Comparison of ENCODE assay signal across 8 mouse cellular contexts in genomic region chr12:112328809-112329575, GRCm38 (mm10).
DNase-seq lines count a peak whose midpoint lies in the region; ATAC-seq and TF ChIP-seq lines count a peak whose summit lies in the region.

No protein-coding gene starts in this region.

- dilution Hi-C loops in CH12.LX (cut with MboI; ENCODE audit: extremely low pct_ligation_motif_present, extremely low pct_unique_long_range_greater_than_20kb, low sequenced_read_pairs), result no loop called here

- TF ChIP-seq RAD21 in CH12.LX (IDR thresholded peaks at IDR 0.05; ENCODE audit: low read depth, low read length), result no peak

- H3K79me2 ChIP-seq in CH12.LX (replicated peaks; ENCODE audit: control insufficient read depth, extremely low read depth, insufficient read depth, poor library complexity, severe bottlenecking), result no peaks in the 10 kb centered on the region

- TF ChIP-seq POLR2A in CH12.LX (IDR thresholded peaks at IDR 0.05; ENCODE audit: low read depth, low read length), result no peak

- peaks cover 81% of the 10 kb centered on the region for H3K27me3 ChIP-seq in CH12.LX (replicated peaks)
- peaks cover 10% of the 10 kb centered on the region; the same call in 1 of the 2 replicates for H3K27me3 ChIP-seq in forebrain, embryonic 12.5 days

- H3K27ac ChIP-seq in CH12.LX (ENCODE audit: insufficient read depth, low read depth), result no peak overlapping the region
- peak overlapping the region; percentile 95 for H3K27ac ChIP-seq in forebrain, embryonic 12.5 days

- DNase-seq in heart, adult 11 months, result peak; percentile 96
- no peak for DNase-seq in heart, postnatal 10 days
- DNase-seq in CH12.LX (ENCODE audit: extremely low read depth), result no peak
- DNase-seq in mesoderm, embryonic 11.5 days (ENCODE audit: low read depth, low spot score), result peak; percentile 64
- no peak for DNase-seq in frontal cortex, postnatal 10 days (ENCODE audit: low spot score in 2 of 2)
- no peak for DNase-seq in gastrocnemius, postnatal 36 days
- DNase-seq in spleen, postnatal 4 days (ENCODE audit: low spot score in 2 of 2), result no peak

- in situ Hi-C loops in CH12.LX (cut with MboI; ENCODE audit: low pct_ligation_motif_present, low pct_unique_long_range_greater_than_20kb, low sequenced_read_pairs), result no loop called here

- H3K9me3 ChIP-seq in CH12.LX (replicated peaks; ENCODE audit: low read length), result peaks cover 2% of the 10 kb centered on the region
- H3K9me3 ChIP-seq in forebrain, embryonic 12.5 days, result no peaks in the 10 kb centered on the region

- H3K4me1 ChIP-seq in CH12.LX (ENCODE audit: control insufficient read depth in 1 of 2, insufficient read depth in 2 of 2), result no peaks in the 10 kb centered on the region
- peaks cover 69% of the 10 kb centered on the region for H3K4me1 ChIP-seq in forebrain, embryonic 12.5 days

- no peaks in the 10 kb centered on the region for H3K36me3 ChIP-seq in CH12.LX (replicated peaks in 1 of 2; ENCODE audit: control insufficient read depth in 1 of 2, insufficient read depth in 1 of 2, low read length in 1 of 2)
- no peaks in the 10 kb centered on the region for H3K36me3 ChIP-seq in forebrain, embryonic 12.5 days (replicated peaks)

- no peak for TF ChIP-seq EP300 in CH12.LX (IDR thresholded peaks at IDR 0.05; ENCODE audit: low read length)

- no peak for TF ChIP-seq CTCF in CH12.LX (conservative IDR thresholded peaks at IDR 0.05 in 1 of 2, IDR thresholded peaks at IDR 0.05 in 1 of 2; ENCODE audit: low read depth in 2 of 2, low read length in 2 of 2)

- no peak overlapping the region for H3K4me3 ChIP-seq in CH12.LX (replicated peaks in 1 of 3; ENCODE audit: low read depth in 2 of 3, low read length in 2 of 3, poor library complexity in 1 of 3)
- H3K4me3 ChIP-seq in forebrain, embryonic 12.5 days (replicated peaks), result no peak overlapping the region

- H3K4me2 ChIP-seq in CH12.LX (ENCODE audit: insufficient read depth, low read depth, poor library complexity, severe bottlenecking), result no peak overlapping the region
- peak overlapping the region; percentile 39 for H3K4me2 ChIP-seq in forebrain, embryonic 12.5 days

- intact Hi-C loops in heart, postnatal 10 days (cut with DNase I), result no loop called here
- intact Hi-C loops in gastrocnemius, postnatal 36 days (cut with DNase I), result no loop called here

- H3K9ac ChIP-seq in CH12.LX (ENCODE audit: insufficient read depth, low read depth), result no peak overlapping the region
- H3K9ac ChIP-seq in forebrain, embryonic 12.5 days, result no peak overlapping the region

- 28% methylated on average over 8 of the region's 8 CpGs for WGBS in forebrain, embryonic 12.5 days

- ATAC-seq in forebrain, embryonic 12.5 days (ENCODE audit: low FRiP score), result peak; percentile 21

TF ChIP-seq in CH12.LX, 34 proteins besides CTCF, POLR2A, EP300 and RAD21:
- TF ChIP-seq JUN (IDR thresholded peaks at IDR 0.05; ENCODE audit: insufficient read depth, low read depth, low read length) (no peak), BHLHE40 (IDR thresholded peaks at IDR 0.05; ENCODE audit: low read depth, low read length) (0 out of 2 replicates have a peak, but pooled peaks have one; percentile 24), ELF1 (IDR thresholded peaks at IDR 0.05; ENCODE audit: low read depth, low read length) (no peak), GABPA (IDR thresholded peaks at IDR 0.05; ENCODE audit: insufficient replicate concordance, low read depth, low read length) (no peak)
TF ChIP-seq in CH12.LX: peak in this region for 1.

Comparison
In these comparisons a context has a peak if more than half of its experiments do, and no peak if none do; other contexts are left out.
1. DNase-seq: peak in heart, adult 11 months (single experiment) and mesoderm, embryonic 11.5 days (single experiment); none in heart, postnatal 10 days (0 of 2), CH12.LX (single experiment), frontal cortex, postnatal 10 days (0 of 2), gastrocnemius, postnatal 36 days (0 of 2) and spleen, postnatal 4 days (0 of 2).